Mouse (Mus musculus) ES-Bruce4 (cell line): Measurements from ENCODE around the gene Hspbap1. TPM values are rescaled to one million over a fixed set of nuclear protein-coding genes. Genes with fewer than 3 reads are reported as not detected.

Source experiments
- H3K27ac ChIP-seq: 2 replicates; pipeline ENCODE4 v1.5.1; 2012; ENCODE audit warnings: low read length, inconsistent platforms; ENCODE audit not compliant: insufficient read depth
- H3K27me3 ChIP-seq: 2 replicates; pipeline ENCODE4 v1.6.1; 2012; ENCODE audit warnings: mild to moderate bottlenecking, low read length, inconsistent platforms; ENCODE audit not compliant: control insufficient read depth, poor library complexity, insufficient read depth, severe bottlenecking
- H3K36me3 ChIP-seq: 2 replicates; pipeline ENCODE4 v1.6.1; 2012; ENCODE audit warnings: inconsistent platforms, mild to moderate bottlenecking, low read length, moderate library complexity; ENCODE audit not compliant: control insufficient read depth, poor library complexity, insufficient read depth, severe bottlenecking
- H3K4me1 ChIP-seq: one replicate; pipeline ENCODE4 v1.8.1; 2011; ENCODE audit warnings: low read length; ENCODE audit not compliant: control insufficient read depth, insufficient read depth
- H3K4me3 ChIP-seq: 2 replicates; pipeline ENCODE4 v1.5.1; 2011; ENCODE audit warnings: low read depth, mild to moderate bottlenecking, low read length
- H3K9ac ChIP-seq: 2 replicates; pipeline ENCODE4 v1.6.1; 2012; ENCODE audit warnings: low read depth, mild to moderate bottlenecking, inconsistent platforms; ENCODE audit not compliant: poor library complexity, severe bottlenecking
- H3K9me3 ChIP-seq: replicated peaks from 2 replicates; pipeline ENCODE4 v1.6.1; 2012; ENCODE audit warnings: mild to moderate bottlenecking, low read length, inconsistent platforms; ENCODE audit not compliant: control insufficient read depth, poor library complexity, insufficient read depth, severe bottlenecking
- CTCF ChIP-seq: IDR thresholded peaks from one replicate; pipeline ENCODE4 v1.8.1; 2011; ENCODE audit warnings: low read depth, low read length
- EP300 ChIP-seq: IDR thresholded peaks from 2 replicates; pipeline ENCODE4 v1.6.1; 2011; ENCODE audit warnings: low read depth, low read length; ENCODE audit not compliant: insufficient read depth
- POLR2A ChIP-seq: IDR thresholded peaks from one replicate; pipeline ENCODE4 v1.8.1; 2011; ENCODE audit warnings: low read length; ENCODE audit not compliant: insufficient read depth
- polyA plus RNA-seq: library from polyadenylated mRNA; stranded (reverse); fragments of >200 nt; gene quantifications from 2 replicates; pipeline ENCODE4 v1.2.4, GENCODE M21; 2011; ENCODE audit warnings: low read depth; ENCODE audit not compliant: missing spikeins, insufficient read depth, insufficient read length

The Hspbap1 gene
- polyA plus RNA-seq, 1 experiment: 72.5 TPM

DNA sequence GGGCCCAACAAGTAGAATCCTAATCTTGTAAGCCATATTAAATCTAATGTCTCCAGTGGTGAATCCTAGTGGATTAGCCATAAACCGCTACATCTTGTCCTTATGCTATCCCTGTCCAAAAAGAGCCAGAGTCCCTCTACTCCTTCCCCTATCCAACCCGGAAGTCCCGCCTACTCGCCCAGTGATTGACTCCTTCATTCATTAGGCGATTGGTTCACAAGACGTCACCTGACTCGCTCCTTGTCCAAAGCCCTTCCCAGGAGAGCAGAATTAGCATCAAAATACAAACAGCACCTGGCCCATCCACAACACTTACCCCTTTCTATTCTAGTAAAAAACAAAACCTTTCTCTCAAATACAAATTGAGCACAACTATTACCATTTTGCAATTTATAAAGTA lies 59.8 kb downstream of the Hspbap1 start:
- Histone ChIP-seq H3K9me3 (no peaks in the 10 kb centered on the region), H3K4me3 (no peak overlapping the region), H3K27me3 (no peaks in the 10 kb centered on the region), H3K9ac (no peak overlapping the region), H3K4me1 (no peaks in the 10 kb centered on the region), H3K27ac (no peak overlapping the region), H3K36me3 (peaks cover 19% of the 10 kb centered on the region)
- TF ChIP-seq CTCF (no peak), EP300 (no peak), POLR2A (no peak)

DNA sequence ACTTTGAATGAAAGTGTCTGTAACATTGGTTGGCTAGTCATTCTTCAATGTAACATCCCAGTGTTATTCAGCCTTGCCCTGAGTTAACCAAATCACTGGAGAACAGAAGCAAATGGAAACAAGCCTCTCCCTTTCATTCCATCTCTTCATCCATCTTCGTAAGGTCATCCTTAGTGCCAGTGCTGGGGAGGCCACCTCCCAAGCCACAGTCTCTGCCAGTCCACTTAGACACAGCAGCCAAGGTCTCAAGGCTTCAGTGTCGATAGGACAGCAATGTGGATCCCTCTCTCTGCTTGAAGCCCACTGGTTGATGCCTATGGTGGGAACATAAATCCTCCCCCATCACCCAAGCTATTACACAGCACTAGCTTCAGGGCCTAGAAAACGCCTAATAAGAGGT lies 62.8 kb downstream of the Hspbap1 start:
- no peak overlapping the region for H3K9ac ChIP-seq
- H3K9me3 ChIP-seq: no peaks in the 10 kb centered on the region
- TF ChIP-seq EP300 (no peak), POLR2A (no peak), CTCF (no peak)
- H3K36me3 ChIP-seq: no peaks in the 10 kb centered on the region
- no peaks in the 10 kb centered on the region for H3K27me3 ChIP-seq
- no peaks in the 10 kb centered on the region for H3K4me1 ChIP-seq
- H3K27ac ChIP-seq: no peak overlapping the region
- H3K4me3 ChIP-seq: no peak overlapping the region

- Histone ChIP-seq H3K4me3 (no peak overlapping the region), H3K9me3 (no peaks in the 10 kb centered on the region), H3K9ac (no peak overlapping the region), H3K27ac (no peak overlapping the region), H3K36me3 (no peaks in the 10 kb centered on the region), H3K27me3 (no peaks in the 10 kb centered on the region), H3K4me1 (no peaks in the 10 kb centered on the region)
- TF ChIP-seq EP300 (no peak), CTCF (no peak), POLR2A (no peak)
Observed at GRCm38 (mm10) chr16:35834653-35835052, 64.5 kb downstream of the Hspbap1 start.

- Histone ChIP-seq H3K27ac (no peak overlapping the region), H3K4me1 (no peaks in the 10 kb centered on the region), H3K27me3 (no peaks in the 10 kb centered on the region), H3K36me3 (no peaks in the 10 kb centered on the region), H3K9ac (no peak overlapping the region), H3K4me3 (no peak overlapping the region), H3K9me3 (no peaks in the 10 kb centered on the region)
- TF ChIP-seq EP300 (no peak), CTCF (peak; percentile 34), POLR2A (no peak)
Observed at GRCm38 (mm10) chr16:35839680-35840079, 69.5 kb downstream of the Hspbap1 start.

- no peaks in the 10 kb centered on the region for H3K4me1 ChIP-seq
- no peak overlapping the region for H3K9ac ChIP-seq
- no peaks in the 10 kb centered on the region for H3K27me3 ChIP-seq
- H3K36me3 ChIP-seq: no peaks in the 10 kb centered on the region
- no peak overlapping the region for H3K4me3 ChIP-seq
- H3K9me3 ChIP-seq: no peaks in the 10 kb centered on the region
- no peak overlapping the region for H3K27ac ChIP-seq
- no peak for TF ChIP-seq CTCF
- no peak for TF ChIP-seq POLR2A
- TF ChIP-seq EP300: no peak
Observed at GRCm38 (mm10) chr16:35847138-35847537, 77.0 kb downstream of the Hspbap1 start.

GRCm38 (mm10) chr16:35855846-35856245 lies 85.7 kb downstream of the Hspbap1 start:
- Histone ChIP-seq H3K36me3 (no peaks in the 10 kb centered on the region), H3K4me1 (no peaks in the 10 kb centered on the region), H3K27me3 (no peaks in the 10 kb centered on the region), H3K27ac (no peak overlapping the region), H3K4me3 (no peak overlapping the region), H3K9me3 (no peaks in the 10 kb centered on the region), H3K9ac (no peak overlapping the region)
- TF ChIP-seq CTCF: no peak

DNA sequence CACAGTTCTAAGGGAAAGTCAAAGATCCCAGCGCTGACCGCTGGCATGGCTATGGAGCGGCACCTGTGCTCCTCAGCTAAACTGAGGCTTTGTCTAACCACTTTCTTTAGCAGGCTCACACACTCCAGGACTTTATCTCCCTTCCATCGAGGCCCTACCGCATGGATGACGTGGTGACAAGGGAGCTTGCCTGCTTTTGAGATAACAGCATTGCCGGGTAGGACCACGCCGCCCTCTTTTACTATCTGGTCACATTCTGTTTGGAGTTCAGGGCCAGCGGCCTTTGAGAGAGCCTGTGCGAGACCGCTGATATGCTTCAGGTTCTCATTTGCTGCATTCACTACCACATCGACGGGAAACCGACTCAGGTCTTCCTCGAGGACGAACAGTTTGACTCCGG lies 86.6 kb downstream of the Hspbap1 start:
- no peaks in the 10 kb centered on the region for H3K4me1 ChIP-seq
- no peaks in the 10 kb centered on the region for H3K27me3 ChIP-seq
- H3K27ac ChIP-seq: no peak overlapping the region
- no peaks in the 10 kb centered on the region for H3K36me3 ChIP-seq
- no peak for TF ChIP-seq EP300
- TF ChIP-seq POLR2A: no peak
- TF ChIP-seq CTCF: no peak
- H3K9me3 ChIP-seq: no peaks in the 10 kb centered on the region
- H3K4me3 ChIP-seq: no peak overlapping the region
- H3K9ac ChIP-seq: no peak overlapping the region
